Mouse (Mus musculus) erythroblast, embryonic 14.5 days (primary cell): Measurements from ENCODE around the gene Fam240a. TPM values are rescaled to one million over a fixed set of nuclear protein-coding genes. Genes with fewer than 3 reads are reported as not detected.

ENCODE experiments used
- H3K27me3 ChIP-seq: 2 replicates; pipeline ENCODE4 v1.6.1; 2012; ENCODE audit warnings: inconsistent platforms; ENCODE audit not compliant: control insufficient read depth
- H3K36me3 ChIP-seq: 2 replicates; pipeline ENCODE4 v1.6.1; 2012; ENCODE audit warnings: mild to moderate bottlenecking, inconsistent platforms; ENCODE audit not compliant: control insufficient read depth
- H3K4me1 ChIP-seq: 2 replicates; pipeline ENCODE4 v1.6.1; 2012; ENCODE audit warnings: inconsistent platforms; ENCODE audit not compliant: control insufficient read depth
- H3K4me3 ChIP-seq: replicated peaks from 2 replicates; pipeline ENCODE3; 2012; ENCODE audit warnings: moderate library complexity, mild to moderate bottlenecking, inconsistent platforms
- H3K9me3 ChIP-seq: 2 replicates; pipeline ENCODE4 v1.6.1; 2012; ENCODE audit warnings: low read length, inconsistent platforms, mixed read lengths; ENCODE audit not compliant: control insufficient read depth
- GATA1 ChIP-seq: IDR thresholded peaks from 2 replicates; pipeline ENCODE4 v1.6.1; 2012; ENCODE audit warnings: low read length, inconsistent platforms, mixed read lengths
- TAL1 ChIP-seq: IDR thresholded peaks from 3 replicates; pipeline ENCODE4 v1.6.1; 2012; ENCODE audit warnings: low read length, inconsistent platforms, mixed read lengths
- polyA plus RNA-seq: library from polyadenylated mRNA; stranded (reverse); fragments of >175 nt; gene quantifications from 2 replicates; pipeline ENCODE4 v1.2.3, GENCODE M21; 2012

Gene Fam240a
- polyA plus RNA-seq, 1 experiment, result not detected

DNA sequence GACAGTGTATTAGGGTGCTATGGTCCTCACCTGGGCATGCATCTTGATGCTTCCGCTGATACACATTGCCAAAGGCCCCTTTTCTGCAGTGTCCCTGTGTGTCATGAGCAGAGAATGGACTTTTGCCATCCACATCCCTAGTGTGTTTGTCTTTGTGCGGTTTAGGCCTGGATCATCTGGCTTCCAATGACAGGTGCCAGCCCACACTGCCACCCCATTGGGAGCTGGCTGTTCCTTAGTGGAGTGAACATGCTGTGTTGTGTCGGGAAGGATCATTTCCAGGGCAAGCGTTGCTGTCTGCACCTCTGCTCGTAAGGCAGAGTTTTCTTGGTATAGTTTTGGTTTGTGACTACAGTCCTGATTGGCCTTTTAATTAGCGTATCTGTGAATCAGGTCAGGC is 15.5 kb downstream of the Fam240a start:
- Histone ChIP-seq H3K4me1 (no peaks in the 10 kb centered on the region), H3K36me3 (peaks cover 2% of the 10 kb centered on the region; the same call in 1 of the 2 replicates), H3K4me3 (no peak overlapping the region), H3K27me3 (no peaks in the 10 kb centered on the region), H3K9me3 (no peaks in the 10 kb centered on the region)
- no peak for TF ChIP-seq GATA1
- TF ChIP-seq TAL1, result no peak

DNA sequence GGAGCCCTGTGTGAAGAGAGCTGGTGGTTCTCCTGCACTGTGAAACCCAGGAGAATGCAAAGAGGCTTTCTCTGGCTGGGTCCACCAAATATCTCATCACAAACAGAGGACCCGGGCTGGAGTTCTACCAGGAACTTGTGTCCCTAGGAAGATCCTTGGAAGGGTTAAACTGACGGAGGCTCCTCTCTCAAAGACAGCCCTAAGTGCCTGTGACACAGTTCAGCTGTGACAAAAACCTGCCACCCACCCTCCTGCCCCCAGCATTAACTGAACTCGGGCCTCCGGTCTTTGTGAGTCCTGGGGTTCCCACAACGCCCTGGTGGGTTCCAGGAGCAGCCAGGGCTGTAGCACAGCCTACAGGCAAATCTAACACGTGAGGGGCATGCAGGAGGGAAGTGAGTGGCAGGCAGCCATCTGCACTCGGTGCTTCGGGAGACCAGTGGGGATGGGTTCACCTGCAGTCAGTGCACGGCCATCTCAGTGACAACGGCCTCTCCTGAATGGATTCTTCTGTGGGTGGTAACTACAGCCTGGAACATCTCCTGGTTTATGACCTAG is 17.1 kb downstream of the Fam240a start:
- no peak overlapping the region for H3K4me3 ChIP-seq
- peaks cover 2% of the 10 kb centered on the region; the same call in 1 of the 2 replicates for H3K36me3 ChIP-seq
- H3K27me3 ChIP-seq, result no peaks in the 10 kb centered on the region
- H3K4me1 ChIP-seq, result no peaks in the 10 kb centered on the region
- H3K9me3 ChIP-seq, result no peaks in the 10 kb centered on the region
- TF ChIP-seq TAL1, result no peak
- TF ChIP-seq GATA1, result no peak

DNA sequence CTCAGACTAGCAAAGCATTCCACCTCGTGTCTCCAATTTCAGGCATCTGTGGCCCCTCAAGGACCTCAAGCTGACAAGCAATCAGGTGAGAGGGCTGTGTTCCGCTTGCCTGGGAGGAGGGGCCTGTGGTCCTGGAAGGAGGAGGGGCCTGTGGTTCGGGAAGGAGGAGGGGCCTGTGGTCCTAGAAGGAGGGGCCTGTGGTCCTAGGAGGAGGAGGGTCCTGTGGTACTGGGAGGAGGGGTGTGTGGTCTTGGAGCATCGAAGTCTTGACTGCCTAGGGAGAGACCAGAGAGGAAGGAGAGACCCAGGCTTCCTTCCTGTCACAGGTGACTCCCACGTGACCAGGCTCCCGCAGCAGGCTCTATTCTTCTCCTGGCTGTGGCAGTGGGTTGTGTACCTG is 20.1 kb downstream of the Fam240a start:
- TF ChIP-seq TAL1 (no peak), GATA1 (no peak)
- no peaks in the 10 kb centered on the region for H3K27me3 ChIP-seq
- H3K36me3 ChIP-seq, result peaks cover 4% of the 10 kb centered on the region; the same call in 1 of the 2 replicates
- H3K9me3 ChIP-seq, result no peaks in the 10 kb centered on the region
- no peaks in the 10 kb centered on the region for H3K4me1 ChIP-seq
- no peak overlapping the region for H3K4me3 ChIP-seq

DNA sequence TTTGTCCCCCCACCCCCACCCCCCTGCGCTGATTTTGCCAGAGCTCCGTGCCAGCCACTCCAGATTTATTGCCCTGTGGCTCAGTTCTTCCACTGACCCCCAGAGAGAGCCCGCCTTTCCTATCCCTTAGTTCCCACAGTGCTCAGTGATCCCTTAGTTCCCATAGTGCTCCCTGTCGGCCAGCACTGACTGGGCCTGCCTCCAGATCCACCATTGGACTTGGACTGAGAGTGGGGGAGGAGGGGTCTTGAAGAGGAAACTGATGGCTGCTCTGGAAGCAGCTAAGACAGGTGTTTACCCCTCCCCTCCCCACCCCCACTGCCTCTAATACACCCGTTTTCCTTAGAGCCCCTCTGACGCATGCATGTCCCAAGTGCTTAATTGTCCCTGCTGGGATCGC is 20.7 kb downstream of the Fam240a start:
- H3K36me3 ChIP-seq, result peaks cover 4% of the 10 kb centered on the region; the same call in 1 of the 2 replicates
- H3K4me3 ChIP-seq, result no peak overlapping the region
- H3K4me1 ChIP-seq, result no peaks in the 10 kb centered on the region
- H3K27me3 ChIP-seq, result no peaks in the 10 kb centered on the region
- no peak for TF ChIP-seq GATA1
- no peak for TF ChIP-seq TAL1
- H3K9me3 ChIP-seq, result no peaks in the 10 kb centered on the region

DNA sequence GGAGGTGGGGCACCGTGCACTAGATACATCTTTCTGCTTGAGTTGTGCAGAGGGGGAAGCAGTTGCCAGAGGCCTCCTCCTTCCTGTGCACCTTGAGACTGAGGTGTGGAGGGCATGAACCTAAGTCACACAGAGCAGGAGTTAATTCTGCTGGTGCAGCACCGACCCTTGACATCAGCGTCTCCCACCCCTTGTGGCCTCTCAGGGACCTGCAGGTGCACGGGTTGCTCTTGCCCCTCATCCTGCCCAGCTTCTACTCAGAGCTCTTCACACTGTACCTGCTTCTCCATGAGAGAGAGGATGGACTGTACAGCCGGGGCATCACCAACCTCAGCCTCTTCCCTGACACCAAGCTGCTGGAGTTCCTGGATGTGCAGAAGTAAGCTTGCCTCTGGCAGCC is 21.2 kb downstream of the Fam240a start:
- Histone ChIP-seq H3K27me3 (no peaks in the 10 kb centered on the region), H3K4me1 (no peaks in the 10 kb centered on the region; the same call in 1 of the 2 replicates), H3K36me3 (peaks cover 4% of the 10 kb centered on the region; the same call in 1 of the 2 replicates), H3K9me3 (no peaks in the 10 kb centered on the region), H3K4me3 (no peak overlapping the region)
- no peak for TF ChIP-seq TAL1
- TF ChIP-seq GATA1, result no peak

DNA sequence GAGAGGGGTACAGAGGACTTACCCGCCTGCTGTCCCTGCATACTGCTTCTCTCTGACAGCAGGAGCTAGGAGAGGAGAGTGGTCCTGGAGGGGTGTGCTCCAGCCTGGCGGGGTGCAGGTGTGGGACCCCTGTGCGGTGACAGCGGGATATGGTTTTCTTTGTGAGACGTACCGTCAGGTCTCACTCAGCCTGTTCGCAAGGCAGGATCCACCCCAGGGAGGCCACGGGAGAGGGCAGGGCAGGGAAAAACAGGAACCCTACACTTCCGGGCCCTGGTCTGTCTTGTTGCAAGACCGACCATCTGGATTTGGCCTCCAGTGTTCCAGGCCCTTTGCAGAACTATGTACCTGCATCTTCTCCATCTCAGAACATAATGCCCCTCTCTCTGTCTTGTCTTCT is 23.2 kb downstream of the Fam240a start:
- peaks cover 2% of the 10 kb centered on the region; the same call in 1 of the 2 replicates for H3K4me1 ChIP-seq
- H3K36me3 ChIP-seq, result peaks cover 7% of the 10 kb centered on the region; the same call in 1 of the 2 replicates
- H3K27me3 ChIP-seq, result no peaks in the 10 kb centered on the region
- no peak overlapping the region for H3K4me3 ChIP-seq
- H3K9me3 ChIP-seq, result no peaks in the 10 kb centered on the region
- TF ChIP-seq TAL1 (no peak), GATA1 (no peak)

DNA sequence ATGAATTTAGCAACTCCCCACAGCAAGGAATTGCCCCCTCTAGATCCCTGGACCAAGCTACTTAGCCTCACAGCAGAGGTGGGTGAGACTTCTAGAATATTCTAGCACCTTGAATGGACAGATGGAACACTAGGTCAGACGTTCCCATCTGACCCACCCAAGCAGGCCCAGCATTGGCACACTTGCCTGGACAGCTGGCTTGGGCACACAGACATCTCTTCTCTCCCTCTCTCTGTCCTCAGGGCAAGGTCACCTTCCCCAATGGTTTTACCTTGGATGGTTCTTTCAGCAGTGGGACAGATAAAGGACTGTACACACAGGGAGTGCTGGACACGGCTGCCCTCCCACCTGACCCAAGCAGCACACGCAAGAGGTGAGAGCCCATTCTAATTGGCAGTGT is 24.1 kb downstream of the Fam240a start:
- Histone ChIP-seq H3K36me3 (peaks cover 5% of the 10 kb centered on the region; the same call in 1 of the 2 replicates), H3K9me3 (no peaks in the 10 kb centered on the region), H3K4me1 (peaks cover 2% of the 10 kb centered on the region; the same call in 1 of the 2 replicates), H3K4me3 (no peak overlapping the region), H3K27me3 (no peaks in the 10 kb centered on the region)
- TF ChIP-seq GATA1 (no peak), TAL1 (no peak)

DNA sequence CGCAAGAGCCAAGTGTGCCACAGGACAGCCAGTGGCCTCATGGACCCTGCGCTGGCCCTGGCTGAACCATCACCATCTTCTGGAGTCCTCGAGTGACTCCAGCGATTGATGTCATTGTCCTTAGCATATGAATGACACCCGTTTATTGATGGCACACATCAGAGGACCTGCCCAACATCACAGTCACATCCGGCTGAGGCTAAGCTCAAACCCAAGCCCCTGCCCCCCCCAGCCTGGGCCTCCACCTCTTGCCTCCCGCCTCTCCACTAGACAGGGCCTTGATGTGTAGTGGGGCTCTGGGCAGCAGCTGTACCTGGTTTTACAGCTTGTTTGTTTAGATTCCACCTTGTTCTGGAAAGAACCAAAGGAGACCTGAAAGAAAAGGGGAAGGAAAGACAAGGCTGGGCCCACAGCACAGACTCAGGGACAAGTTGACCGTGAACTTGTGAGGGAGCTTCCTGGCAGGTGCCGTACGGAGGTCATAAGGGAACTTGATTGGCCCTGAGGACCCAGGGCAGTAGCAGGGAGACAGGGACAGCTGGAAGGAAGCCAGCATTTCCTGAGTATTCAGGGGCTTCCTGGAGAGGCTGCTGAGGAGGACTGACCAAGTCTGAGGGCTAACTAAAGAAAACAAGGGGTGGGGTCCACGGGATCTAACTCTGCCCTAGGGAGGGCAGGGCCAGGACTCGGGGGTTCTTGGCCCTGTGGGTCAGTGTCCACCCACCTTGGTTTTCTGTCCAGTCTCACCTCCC is 25.4 kb downstream of the Fam240a start:
- Histone ChIP-seq H3K9me3 (no peaks in the 10 kb centered on the region), H3K4me3 (no peak overlapping the region), H3K27me3 (no peaks in the 10 kb centered on the region), H3K36me3 (peaks cover 5% of the 10 kb centered on the region; the same call in 1 of the 2 replicates), H3K4me1 (peaks cover 2% of the 10 kb centered on the region; the same call in 1 of the 2 replicates)
- TF ChIP-seq TAL1, result no peak

DNA sequence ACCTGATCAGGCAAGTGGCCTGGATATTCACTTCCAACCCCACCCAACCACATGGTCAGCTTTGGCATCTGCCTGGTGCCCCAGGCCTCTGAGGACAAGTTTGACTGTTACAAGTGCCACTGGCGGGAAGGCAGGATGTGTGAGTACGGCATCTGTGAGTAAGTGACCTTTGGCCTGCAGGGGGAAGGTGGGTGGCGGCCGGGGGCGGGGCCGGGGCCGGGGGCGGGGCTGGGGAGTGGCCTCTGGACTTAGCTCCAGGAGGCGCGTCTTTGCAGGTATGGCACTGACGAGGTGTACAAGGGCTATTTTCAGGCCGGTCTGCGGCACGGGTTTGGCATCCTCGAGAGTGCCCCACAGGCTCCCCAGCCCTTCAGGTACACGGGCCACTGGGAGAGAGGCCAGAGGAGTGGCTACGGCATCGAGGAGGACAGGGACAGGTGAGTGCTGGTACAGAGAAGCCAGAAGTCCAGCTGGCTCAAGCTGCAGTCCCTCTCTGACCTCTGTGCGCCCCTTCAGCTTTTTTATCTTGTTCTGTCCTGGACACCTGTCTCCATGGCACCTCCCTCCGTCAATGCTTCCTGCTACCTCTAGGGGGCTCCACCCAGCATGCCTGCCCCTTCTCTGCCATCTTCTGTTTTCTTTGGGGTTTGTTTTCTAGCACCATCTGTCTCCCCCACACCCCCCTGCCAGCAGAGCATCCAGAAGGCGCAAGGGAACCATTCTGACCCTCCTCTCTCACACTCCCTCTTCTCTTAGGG is 26.5 kb downstream of the Fam240a start:
- TF ChIP-seq GATA1 (no peak), TAL1 (no peak)
- Histone ChIP-seq H3K4me1 (peaks cover 2% of the 10 kb centered on the region; the same call in 1 of the 2 replicates), H3K4me3 (no peak overlapping the region)

More for the DNA sequence above, 26.5 kb downstream of the Fam240a start:
- no peaks in the 10 kb centered on the region for H3K27me3 ChIP-seq
- H3K9me3 ChIP-seq, result no peaks in the 10 kb centered on the region
- H3K36me3 ChIP-seq, result peaks cover 5% of the 10 kb centered on the region; the same call in 1 of the 2 replicates
